Mouse (Mus musculus): ENCODE measurements around the gene Dnaja3. TPM values are rescaled to one million over a fixed set of nuclear protein-coding genes. Genes with fewer than 3 reads are reported as not detected.

The Dnaja3 gene
- total RNA-seq, 2 experiments from 2014 or later = 56.5 to 106 TPM

GRCm38 (mm10) chr16:4640267-4641005 is 647 bp downstream of the Dnaja3 start:
- ATAC-seq (replicated peaks; ENCODE audit: low FRiP score, low TSS enrichment, poor library complexity, severe bottlenecking) = peak; percentile 16; the same call in 1 of the 2 replicates

DNA sequence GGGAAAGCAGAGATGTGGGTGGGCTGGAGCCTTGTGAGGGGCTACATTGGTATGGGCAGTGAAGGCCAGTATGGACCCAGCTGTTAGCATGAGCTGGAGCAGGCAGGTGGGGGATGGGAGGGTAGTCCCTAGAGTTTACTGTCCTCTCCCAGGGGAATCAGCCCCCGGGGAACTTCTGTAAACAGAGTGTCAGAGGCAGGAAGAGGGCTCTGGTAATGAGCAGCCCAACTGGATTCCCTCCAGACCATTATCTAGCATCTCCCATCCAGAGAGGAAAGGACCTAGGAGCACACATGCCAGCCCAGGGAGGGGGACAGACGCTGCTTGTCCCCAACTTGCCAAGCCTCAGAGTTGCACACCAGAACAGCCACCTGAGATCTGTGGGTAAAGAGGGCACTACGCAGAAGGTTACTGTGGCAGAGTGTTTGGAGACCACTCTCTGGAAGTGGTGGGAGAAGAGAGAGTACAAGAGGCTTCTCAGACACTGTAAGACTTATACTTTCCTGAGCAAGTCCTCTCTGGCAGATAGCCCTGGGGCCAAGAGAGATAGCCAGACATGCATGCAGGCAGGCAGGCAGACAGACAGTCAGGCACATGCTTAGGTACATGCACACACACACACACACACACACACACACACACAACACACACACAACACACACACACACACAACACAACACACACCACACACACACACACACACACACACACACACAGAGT is 1.5 kb downstream of the Dnaja3 start:
- ATAC-seq (replicated peaks; ENCODE audit: low FRiP score, low TSS enrichment, poor library complexity, severe bottlenecking) = 0 out of 2 replicates have a peak, but pooled peaks have one; percentile 24

GRCm38 (mm10) chr16:4642190-4642589 is 2.4 kb downstream of the Dnaja3 start:
- no peak for ATAC-seq (replicated peaks; ENCODE audit: low FRiP score, low TSS enrichment, poor library complexity, severe bottlenecking)

GRCm38 (mm10) chr16:4642937-4643336 is 3.1 kb downstream of the Dnaja3 start:
- no peak for ATAC-seq (replicated peaks; ENCODE audit: low FRiP score, low TSS enrichment, poor library complexity, severe bottlenecking)

GRCm38 (mm10) chr16:4643670-4644419 is 4.1 kb downstream of the Dnaja3 start:
- ATAC-seq (replicated peaks; ENCODE audit: low FRiP score, low TSS enrichment, poor library complexity, severe bottlenecking) = no peak

DNA sequence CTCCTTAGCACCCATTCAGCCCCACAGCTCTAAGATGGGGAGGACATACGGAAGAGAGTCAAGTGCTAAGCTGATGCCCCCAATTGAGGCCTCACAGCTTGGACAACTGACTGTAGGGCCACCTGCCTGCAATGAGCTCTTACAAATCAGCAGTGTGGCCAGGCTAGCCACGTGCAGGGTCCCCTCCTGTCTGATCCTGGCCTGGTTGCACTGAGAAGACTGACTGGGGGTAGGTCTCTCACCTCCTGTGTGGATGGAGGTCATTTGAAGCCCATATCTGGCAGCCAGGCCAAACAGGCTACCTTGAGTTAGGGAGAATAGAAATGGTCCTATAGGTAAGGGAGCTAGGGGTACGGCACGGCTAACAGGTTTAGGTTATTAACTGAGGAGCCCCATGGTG is 6.1 kb downstream of the Dnaja3 start:
- ATAC-seq (replicated peaks; ENCODE audit: low FRiP score, low TSS enrichment, poor library complexity, severe bottlenecking) = no peak

DNA sequence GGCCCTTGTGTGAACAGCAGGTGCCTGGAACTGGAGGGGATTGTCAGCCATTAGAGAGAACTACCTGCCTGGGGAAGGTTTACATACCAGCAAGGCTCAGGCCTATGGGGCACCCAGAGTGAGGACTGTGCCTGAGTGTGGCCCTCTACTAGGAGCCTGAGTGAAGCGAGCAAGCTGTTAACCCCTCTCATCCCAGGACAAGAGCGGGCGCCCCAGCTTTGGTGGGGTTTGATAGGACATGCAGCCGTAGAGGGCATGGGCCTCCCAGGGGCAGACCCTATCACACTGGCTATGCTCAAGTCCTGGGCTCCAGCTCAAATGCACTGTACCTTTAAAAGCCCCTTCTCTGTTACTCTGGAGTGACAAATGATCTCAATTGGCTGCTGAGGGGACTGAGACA is 7.0 kb downstream of the Dnaja3 start:
- no peak for ATAC-seq (replicated peaks; ENCODE audit: low FRiP score, low TSS enrichment, poor library complexity, severe bottlenecking)

GRCm38 (mm10) chr16:4647651-4648141 is 7.9 kb downstream of the Dnaja3 start:
- ATAC-seq (replicated peaks; ENCODE audit: low FRiP score, low TSS enrichment, poor library complexity, severe bottlenecking) = no peak

- no peak for ATAC-seq (replicated peaks; ENCODE audit: low FRiP score, low TSS enrichment, poor library complexity, severe bottlenecking)
These were observed 8.7 kb downstream of the Dnaja3 start for GRCm38 (mm10) chr16:4648416-4649023.

DNA sequence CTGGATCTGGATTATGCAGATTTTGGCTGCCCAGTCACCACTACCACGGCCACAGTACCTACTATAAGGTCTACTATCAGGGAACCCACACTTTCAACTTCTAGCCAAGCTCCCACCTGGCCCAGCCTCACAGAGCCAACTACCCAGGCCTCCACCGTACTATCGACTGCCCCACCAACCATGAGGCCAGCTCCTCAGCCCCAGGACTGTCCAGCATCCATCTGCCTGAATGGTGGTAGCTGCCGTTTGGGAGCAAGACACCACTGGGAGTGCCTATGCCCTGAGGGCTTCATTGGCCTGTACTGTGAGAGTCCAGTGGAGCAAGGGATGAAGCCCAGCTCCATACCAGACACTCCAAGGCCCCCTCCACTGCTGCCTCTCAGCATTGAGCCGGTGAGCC is 9.4 kb downstream of the Dnaja3 start:
- ATAC-seq (replicated peaks; ENCODE audit: low FRiP score, low TSS enrichment, poor library complexity, severe bottlenecking) = no peak

GRCm38 (mm10) chr16:4649692-4650091 is 9.9 kb downstream of the Dnaja3 start:
- ATAC-seq (replicated peaks; ENCODE audit: low FRiP score, low TSS enrichment, poor library complexity, severe bottlenecking) = no peak

- ATAC-seq (replicated peaks; ENCODE audit: low FRiP score, low TSS enrichment, poor library complexity, severe bottlenecking) = no peak
These were observed 10.4 kb downstream of the Dnaja3 start for GRCm38 (mm10) chr16:4650161-4650560.

GRCm38 (mm10) chr16:4651081-4651480 is 11.3 kb downstream of the Dnaja3 start:
- ATAC-seq (replicated peaks; ENCODE audit: low FRiP score, low TSS enrichment, poor library complexity, severe bottlenecking) = no peak

GRCm38 (mm10) chr16:4651624-4652023 is 11.8 kb downstream of the Dnaja3 start:
- ATAC-seq (replicated peaks; ENCODE audit: low FRiP score, low TSS enrichment, poor library complexity, severe bottlenecking) = no peak

- no peak for ATAC-seq (replicated peaks; ENCODE audit: low FRiP score, low TSS enrichment, poor library complexity, severe bottlenecking)
These were observed 13.1 kb downstream of the Dnaja3 start for GRCm38 (mm10) chr16:4652707-4653416.

DNA sequence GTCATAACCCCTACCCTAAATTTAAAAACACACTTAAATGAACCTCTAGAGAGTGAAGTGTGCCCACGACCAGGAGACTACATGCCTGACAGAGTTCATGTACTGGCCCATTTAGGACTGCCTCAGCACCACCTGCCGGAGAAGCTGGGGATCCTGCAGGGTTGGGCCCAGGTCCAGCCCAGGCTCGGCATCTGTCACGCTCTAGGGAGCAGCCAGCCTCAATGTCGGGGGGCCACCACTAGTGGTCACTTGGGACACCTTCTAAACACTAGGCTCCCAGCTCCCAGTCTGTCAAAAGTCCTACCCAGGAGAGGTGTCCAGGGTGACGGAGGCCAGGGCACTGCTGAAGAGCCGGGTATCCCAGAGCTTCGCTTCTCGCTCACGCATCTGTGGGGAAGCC is 14.9 kb downstream of the Dnaja3 start:
- ATAC-seq (replicated peaks; ENCODE audit: low FRiP score, low TSS enrichment, poor library complexity, severe bottlenecking) = no peak

DNA sequence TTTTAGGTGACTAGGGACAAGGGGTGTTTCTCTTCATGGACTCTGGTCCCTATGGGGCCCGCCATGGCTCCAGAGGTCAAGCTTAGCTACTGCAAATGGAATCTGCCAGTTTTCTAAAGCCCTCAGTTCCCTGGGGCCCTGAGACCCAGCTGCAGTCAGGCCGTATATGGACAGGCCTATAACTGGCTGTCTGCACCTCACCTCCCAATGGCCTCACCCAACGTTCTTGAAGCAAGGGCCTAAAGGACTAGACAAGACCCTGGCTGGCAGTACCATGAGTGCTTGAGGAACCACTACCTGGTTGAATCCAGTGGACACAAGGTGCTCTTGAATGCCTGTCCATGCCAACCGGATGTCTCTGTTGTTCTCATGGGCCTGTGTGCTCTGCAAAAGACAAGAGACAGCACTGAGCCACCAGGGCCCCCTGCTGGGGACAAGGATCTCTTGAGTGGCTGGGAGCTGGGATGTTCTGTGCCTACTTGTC is 15.5 kb downstream of the Dnaja3 start:
- no peak for ATAC-seq (replicated peaks; ENCODE audit: low FRiP score, low TSS enrichment, poor library complexity, severe bottlenecking)

- 0 out of 2 replicates have a peak, but pooled peaks have one; percentile 23 for ATAC-seq (replicated peaks; ENCODE audit: low FRiP score, low TSS enrichment, poor library complexity, severe bottlenecking)
These were observed 16.2 kb downstream of the Dnaja3 start for GRCm38 (mm10) chr16:4655764-4656570.

Data from megakaryocyte-erythroid progenitor cell, adult 5-6 weeks (primary cell).